Mouse (Mus musculus): ENCODE measurements around the gene Alyref2. TPM values are rescaled to one million over a fixed set of nuclear protein-coding genes. Genes with fewer than 3 reads are reported as not detected.
"Not testable (repeated sequence)": the region's sequence is repeated elsewhere in the genome, so short reads cannot be mapped to it uniquely, and the experiment has no call there.

The Alyref2 gene
- polyA plus RNA-seq, 1 experiment from 2014 or later, result 30.9 TPM

DNA sequence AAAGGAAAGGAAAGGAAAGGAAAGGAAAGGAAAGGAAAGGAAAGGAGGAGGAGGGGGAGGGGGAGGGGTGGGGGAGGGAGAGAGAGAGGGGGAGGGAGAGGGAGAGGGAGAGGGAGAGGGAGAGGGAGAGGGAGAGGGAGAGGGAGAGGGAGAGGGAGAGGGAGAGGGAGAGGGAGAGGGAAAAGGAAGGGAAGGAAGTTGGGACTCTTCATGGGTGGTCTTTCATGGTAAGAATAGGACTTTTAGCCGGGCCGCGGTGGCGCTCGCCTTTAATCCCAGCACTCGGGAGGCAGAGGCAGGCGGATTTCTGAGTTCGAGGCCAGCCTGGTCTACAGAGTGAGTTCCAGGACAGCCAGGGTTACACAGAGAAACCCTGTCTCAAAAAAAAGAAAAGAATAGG is 31.3 kb upstream of the Alyref2 start:
- not testable (repeated sequence) for H3K27me3 ChIP-seq; H3K36me3 ChIP-seq; H3K9ac ChIP-seq; H3K4me2 ChIP-seq; H3K4me3 ChIP-seq; ATAC-seq (ENCODE audit: low FRiP score, low read depth); H3K9me3 ChIP-seq; H3K4me1 ChIP-seq (replicated peaks); H3K27ac ChIP-seq (replicated peaks)
- 94% methylated on average over 8 of the region's 8 CpGs for WGBS

DNA sequence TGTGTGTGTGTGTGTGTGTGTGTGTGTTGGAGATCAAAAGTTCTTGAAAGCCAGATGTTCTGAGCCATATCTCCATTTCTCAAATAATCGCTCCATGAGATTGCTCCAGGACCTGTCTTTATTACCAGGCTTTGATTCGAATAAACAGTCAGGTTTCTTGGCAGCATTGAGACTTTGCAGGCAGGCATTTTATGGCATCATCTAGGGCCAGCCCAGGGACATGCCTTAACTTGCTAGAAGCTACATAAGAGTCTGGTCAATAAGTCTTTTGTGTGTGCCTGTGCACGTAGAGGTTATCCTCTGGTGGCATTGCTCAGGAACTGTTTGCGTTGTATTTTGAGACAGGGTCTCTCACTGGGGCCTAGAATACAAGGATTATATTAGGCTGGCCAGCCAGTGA is 29.8 kb upstream of the Alyref2 start:
- Histone ChIP-seq H3K27me3 (0 out of 2 replicates have a peak, but pooled peaks cover 2% of the 10 kb centered on the region), H3K4me3 (no peak overlapping the region), H3K4me2 (no peak overlapping the region), H3K9ac (no peak overlapping the region), H3K27ac (replicated peaks) (no peak overlapping the region), H3K4me1 (replicated peaks) (no peaks in the 10 kb centered on the region), H3K36me3 (no peaks in the 10 kb centered on the region), H3K9me3 (no peaks in the 10 kb centered on the region)
- 80% methylated on average over 4 of the region's 4 CpGs for WGBS
- no peak for ATAC-seq (ENCODE audit: low FRiP score, low read depth)

GRCm38 (mm10) chr1:171473920-171474640 is 29.2 kb upstream of the Alyref2 start:
- WGBS, result 82% methylated on average over 9 of the region's 9 CpGs
- no peaks in the 10 kb centered on the region for H3K36me3 ChIP-seq
- no peak for ATAC-seq (ENCODE audit: low FRiP score, low read depth)
- 0 out of 2 replicates have a peak, but pooled peaks cover 2% of the 10 kb centered on the region for H3K27me3 ChIP-seq
- H3K4me3 ChIP-seq, result no peak overlapping the region
- H3K27ac ChIP-seq (replicated peaks), result no peak overlapping the region
- H3K4me1 ChIP-seq (replicated peaks), result no peaks in the 10 kb centered on the region
- no peaks in the 10 kb centered on the region for H3K9me3 ChIP-seq
- no peak overlapping the region for H3K9ac ChIP-seq
- no peak overlapping the region for H3K4me2 ChIP-seq

- no peak for ATAC-seq (ENCODE audit: low FRiP score, low read depth)
- Histone ChIP-seq H3K4me2 (no peak overlapping the region), H3K27me3 (no peaks in the 10 kb centered on the region), H3K27ac (replicated peaks) (no peak overlapping the region), H3K4me3 (no peak overlapping the region), H3K4me1 (replicated peaks) (no peaks in the 10 kb centered on the region), H3K9me3 (no peaks in the 10 kb centered on the region), H3K36me3 (no peaks in the 10 kb centered on the region), H3K9ac (no peak overlapping the region)
- WGBS, result 76% methylated on average over 8 of the region's 8 CpGs
These were observed 26.2 kb upstream of the Alyref2 start for GRCm38 (mm10) chr1:171477123-171477522.

- H3K4me2 ChIP-seq, result peak overlapping the region; percentile 46
- peak; percentile 59; the same call in 1 of the 2 replicates for ATAC-seq (ENCODE audit: low FRiP score, low read depth)
- no peaks in the 10 kb centered on the region for H3K4me1 ChIP-seq (replicated peaks)
- peaks cover 3% of the 10 kb centered on the region; the same call in 1 of the 2 replicates for H3K9me3 ChIP-seq
- no peaks in the 10 kb centered on the region for H3K36me3 ChIP-seq
- H3K9ac ChIP-seq, result no peak overlapping the region
- H3K27me3 ChIP-seq, result no peaks in the 10 kb centered on the region
- 66% methylated on average over 27 of the region's 27 CpGs for WGBS
- H3K4me3 ChIP-seq, result peak overlapping the region; percentile 27
- peak overlapping the region; percentile 38; the same call in 1 of the 2 replicates for H3K27ac ChIP-seq (replicated peaks)
These were observed 25.3 kb upstream of the Alyref2 start for GRCm38 (mm10) chr1:171477758-171478545.

DNA sequence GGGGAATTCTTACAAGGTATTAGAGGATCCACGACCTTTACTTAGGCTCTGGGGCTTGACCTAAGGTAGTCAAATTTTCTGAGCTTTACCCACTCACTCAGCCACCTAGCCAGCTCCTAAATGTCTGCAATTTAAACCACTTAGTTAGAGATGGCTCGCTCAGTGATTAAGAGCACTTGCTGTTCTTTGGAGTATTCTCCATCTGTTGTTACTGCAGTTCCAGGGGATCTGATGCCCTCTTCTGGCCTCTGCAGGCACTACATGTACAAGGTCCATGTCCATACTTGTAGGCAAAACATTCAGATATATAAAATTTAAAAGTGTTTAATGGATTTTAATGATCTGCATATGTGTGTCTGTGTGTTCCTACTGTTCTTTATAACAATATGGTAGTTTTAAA is 24.3 kb upstream of the Alyref2 start:
- peak; percentile 45; the same call in 1 of the 2 replicates for ATAC-seq (ENCODE audit: low FRiP score, low read depth)
- WGBS, result 47% methylated on average over 2 of the region's 2 CpGs
- Histone ChIP-seq H3K4me3 (no peak overlapping the region), H3K27me3 (no peaks in the 10 kb centered on the region), H3K4me2 (no peak overlapping the region), H3K9ac (no peak overlapping the region), H3K4me1 (replicated peaks) (no peaks in the 10 kb centered on the region), H3K9me3 (peaks cover 6% of the 10 kb centered on the region; the same call in 1 of the 2 replicates), H3K36me3 (no peaks in the 10 kb centered on the region), H3K27ac (replicated peaks) (no peak overlapping the region)

GRCm38 (mm10) chr1:171494241-171494640 is 9.0 kb upstream of the Alyref2 start:
- no peak overlapping the region for H3K4me2 ChIP-seq
- H3K36me3 ChIP-seq, result no peaks in the 10 kb centered on the region
- no peaks in the 10 kb centered on the region for H3K4me1 ChIP-seq (replicated peaks)
- H3K27me3 ChIP-seq, result no peaks in the 10 kb centered on the region
- WGBS, result 94% methylated on average over 13 of the region's 13 CpGs
- H3K9me3 ChIP-seq, result no peaks in the 10 kb centered on the region
- H3K27ac ChIP-seq (replicated peaks), result no peak overlapping the region
- H3K9ac ChIP-seq, result no peak overlapping the region
- no peak overlapping the region for H3K4me3 ChIP-seq
- ATAC-seq (ENCODE audit: low FRiP score, low read depth), result no peak

- no peak for ATAC-seq (ENCODE audit: low FRiP score, low read depth)
- no peak overlapping the region for H3K27ac ChIP-seq (replicated peaks)
- H3K4me2 ChIP-seq, result no peak overlapping the region
- H3K9ac ChIP-seq, result no peak overlapping the region
- no peaks in the 10 kb centered on the region for H3K27me3 ChIP-seq
- no peak overlapping the region for H3K4me3 ChIP-seq
- 89% methylated on average over 6 of the region's 6 CpGs for WGBS
- H3K4me1 ChIP-seq (replicated peaks), result no peaks in the 10 kb centered on the region
- no peaks in the 10 kb centered on the region for H3K9me3 ChIP-seq
- no peaks in the 10 kb centered on the region for H3K36me3 ChIP-seq
These were observed 7.9 kb upstream of the Alyref2 start for GRCm38 (mm10) chr1:171495371-171495770.

DNA sequence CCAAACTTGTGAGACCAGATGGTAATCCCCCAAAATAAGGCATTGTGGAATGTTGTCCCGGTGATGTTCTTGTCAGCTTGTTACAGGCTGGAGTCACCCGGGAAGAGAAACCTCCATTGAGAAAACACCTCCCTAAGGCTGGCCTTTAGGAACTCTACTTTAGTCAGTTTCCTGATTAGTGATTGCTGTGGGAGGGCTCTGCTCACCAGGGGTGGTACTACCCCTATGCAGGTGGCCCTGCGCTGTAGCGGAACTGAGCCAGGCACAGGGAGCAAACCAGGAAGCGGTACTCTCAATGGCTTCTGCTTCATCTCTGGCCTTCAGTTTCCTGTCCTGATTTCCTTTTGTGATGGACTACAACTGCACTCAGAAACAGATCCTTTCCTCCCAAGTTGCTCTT is 3.4 kb upstream of the Alyref2 start:
- Histone ChIP-seq H3K27ac (replicated peaks) (no peak overlapping the region), H3K4me2 (no peak overlapping the region), H3K9ac (no peak overlapping the region), H3K4me1 (replicated peaks) (peaks cover 13% of the 10 kb centered on the region), H3K27me3 (no peaks in the 10 kb centered on the region), H3K9me3 (no peaks in the 10 kb centered on the region), H3K4me3 (no peak overlapping the region), H3K36me3 (no peaks in the 10 kb centered on the region)
- WGBS, result 85% methylated on average over 5 of the region's 5 CpGs
- ATAC-seq (ENCODE audit: low FRiP score, low read depth), result no peak

GRCm38 (mm10) chr1:171501016-171501610 is 2.2 kb upstream of the Alyref2 start:
- Histone ChIP-seq H3K4me3 (no peak overlapping the region), H3K27ac (replicated peaks) (peak overlapping the region; percentile 98; the same call in 1 of the 2 replicates), H3K9me3 (no peaks in the 10 kb centered on the region), H3K36me3 (no peaks in the 10 kb centered on the region), H3K4me1 (replicated peaks) (peaks cover 21% of the 10 kb centered on the region), H3K4me2 (no peak overlapping the region), H3K27me3 (no peaks in the 10 kb centered on the region), H3K9ac (no peak overlapping the region)
- no peak for ATAC-seq (ENCODE audit: low FRiP score, low read depth)
- 61% methylated on average over 6 of the region's 6 CpGs for WGBS

- Histone ChIP-seq H3K27ac (replicated peaks) (peak overlapping the region; percentile 98), H3K4me2 (peak overlapping the region; percentile 84), H3K9ac (0 out of 2 replicates have a peak overlapping the region, but pooled peaks have one; percentile 20), H3K36me3 (no peaks in the 10 kb centered on the region), H3K4me1 (replicated peaks) (peaks cover 21% of the 10 kb centered on the region), H3K27me3 (no peaks in the 10 kb centered on the region), H3K9me3 (no peaks in the 10 kb centered on the region), H3K4me3 (peak overlapping the region; percentile 15; the same call in 1 of the 2 replicates)
- 4% methylated on average over 5 of the region's 5 CpGs for WGBS
- ATAC-seq (ENCODE audit: low FRiP score, low read depth), result no peak
These were observed 1.6 kb upstream of the Alyref2 start for GRCm38 (mm10) chr1:171501636-171502080.
